Mouse (Mus musculus): ENCODE data around the gene Vmn1r87. TPM values are rescaled to one million over a fixed set of nuclear protein-coding genes. Genes with fewer than 3 reads are reported as not detected.

Gene Vmn1r87
- total and polyA plus RNA-seq, 3 experiments, result 0.60 TPM; not detected in 2

- no peaks in the 10 kb centered on the region for H3K4me1 ChIP-seq (ENCODE audit: insufficient read depth, low read depth, low read length)
- no peak within 1 kb of the TSS for H3K4me3 ChIP-seq (ENCODE audit: low read depth, low read length)
- ATAC-seq (ENCODE audit: extremely low read depth, insufficient number of reproducible peaks, low FRiP score, poor library complexity, severe bottlenecking), result no peak
- no peaks in the 10 kb centered on the region; the same call in 1 of the 2 replicates for H3K27me3 ChIP-seq (ENCODE audit: insufficient read depth, low read length)
- H3K36me3 ChIP-seq (replicated peaks), result no peaks in the 10 kb centered on the region
- no peaks in the 10 kb centered on the region for H3K9me3 ChIP-seq (replicated peaks)
- TF ChIP-seq GATA2 (IDR thresholded peaks at IDR 0.05; ENCODE audit: borderline replicate concordance, low read depth, low read length) (no peak), GATA1 (IDR thresholded peaks at IDR 0.05; ENCODE audit: borderline replicate concordance, low read length) (no peak), POLR2AphosphoS5 (IDR thresholded peaks at IDR 0.05; ENCODE audit: insufficient replicate concordance, low read depth, low read length) (no peak), TAL1 (conservative IDR thresholded peaks at IDR 0.05; ENCODE audit: low read depth, low read length) (no peak), CTCF (IDR thresholded peaks at IDR 0.05; ENCODE audit: low read depth, low read length) (no peak)
- DNase-seq (ENCODE audit: low spot score), result no peak
Measured at GRCm38 (mm10) chr7:13095073-13095472, 44.9 kb downstream of the Vmn1r87 start, which contains the start of gene Vmn1r85. Vmn1r85 (minus strand) TSS chr7:13095173.

Other genes with a start within 250 kb of the Vmn1r87 start
- 23.9 and 25.0 TPM in 2 replicates for gene Zscan22, start 242.3 kb downstream of the Vmn1r87 start, total RNA-seq (2014; fragmentation: Nextera tagmentation)
- gene Zscan22, start 242.3 kb downstream of the Vmn1r87 start, total RNA-seq (2017), result 4.1 and 4.5 TPM in 2 replicates
- 2.8 and 3.5 TPM in 2 replicates for gene Zscan22, start 242.3 kb downstream of the Vmn1r87 start, polyA plus RNA-seq (2012)
- 1,720 and 1,839 TPM in 2 replicates for gene Rps5, start 217.9 kb downstream of the Vmn1r87 start, total RNA-seq (2014; fragmentation: Nextera tagmentation)
- 880 and 1,074 TPM in 2 replicates for gene Rps5, start 217.9 kb downstream of the Vmn1r87 start, total RNA-seq (2017)
- gene Rps5, start 217.9 kb downstream of the Vmn1r87 start, polyA plus RNA-seq (2012), result 1,806 and 2,694 TPM in 2 replicates
- gene Rnf225, start 212.7 kb downstream of the Vmn1r87 start, total RNA-seq (2014; fragmentation: Nextera tagmentation), result 0.29 and 0.98 TPM in 2 replicates
- gene Rnf225, start 212.7 kb downstream of the Vmn1r87 start, total RNA-seq (2017), result 0.76 and 0.81 TPM in 2 replicates
- 1.0 and 1.3 TPM in 2 replicates for gene Rnf225, start 212.7 kb downstream of the Vmn1r87 start, polyA plus RNA-seq (2012)
- 3.7 and 5.9 TPM in 2 replicates for gene Zfp324, start 174.3 kb downstream of the Vmn1r87 start, total RNA-seq (2014; fragmentation: Nextera tagmentation)
- gene Zfp324, start 174.3 kb downstream of the Vmn1r87 start, total RNA-seq (2017), result 6.2 and 7.0 TPM in 2 replicates
- 2.4 and 2.7 TPM in 2 replicates for gene Zfp324, start 174.3 kb downstream of the Vmn1r87 start, polyA plus RNA-seq (2012)
- 5.9 and 6.1 TPM in 2 replicates for gene Zfp446, start 162.3 kb downstream of the Vmn1r87 start, total RNA-seq (2014; fragmentation: Nextera tagmentation)
- gene Zfp446, start 162.3 kb downstream of the Vmn1r87 start, total RNA-seq (2017), result 3.7 and 4.0 TPM in 2 replicates
- 4.1 and 4.6 TPM in 2 replicates for gene Zfp446, start 162.3 kb downstream of the Vmn1r87 start, polyA plus RNA-seq (2012)
- gene Slc27a5, start 142.0 kb downstream of the Vmn1r87 start, total RNA-seq (2014; fragmentation: Nextera tagmentation), result not detected in 2 replicates
- gene Slc27a5, start 142.0 kb downstream of the Vmn1r87 start, total RNA-seq (2017), result 0.12 and 0.22 TPM in 2 replicates
- gene Slc27a5, start 142.0 kb downstream of the Vmn1r87 start, polyA plus RNA-seq (2012), result not detected in 2 replicates
- gene Trim28, start 141.0 kb downstream of the Vmn1r87 start, total RNA-seq (2014; fragmentation: Nextera tagmentation), result 324 and 384 TPM in 2 replicates
- 506 and 524 TPM in 2 replicates for gene Trim28, start 141.0 kb downstream of the Vmn1r87 start, total RNA-seq (2017)
- gene Trim28, start 141.0 kb downstream of the Vmn1r87 start, polyA plus RNA-seq (2012), result 193 and 221 TPM in 2 replicates
- 9.6 and 12.6 TPM in 2 replicates for gene Zbtb45, start 130.1 kb downstream of the Vmn1r87 start, total RNA-seq (2014; fragmentation: Nextera tagmentation)
- gene Zbtb45, start 130.1 kb downstream of the Vmn1r87 start, total RNA-seq (2017), result 8.7 and 9.0 TPM in 2 replicates
- 99.1 and 126 TPM in 2 replicates for gene Zbtb45, start 130.1 kb downstream of the Vmn1r87 start, polyA plus RNA-seq (2012)
- gene Chmp2a, start 105.3 kb downstream of the Vmn1r87 start, total RNA-seq (2014; fragmentation: Nextera tagmentation), result 148 and 163 TPM in 2 replicates
- 178 and 188 TPM in 2 replicates for gene Chmp2a, start 105.3 kb downstream of the Vmn1r87 start, total RNA-seq (2017)
- gene Chmp2a, start 105.3 kb downstream of the Vmn1r87 start, polyA plus RNA-seq (2012), result 141 and 289 TPM in 2 replicates
- gene Ube2m, start 101.9 kb downstream of the Vmn1r87 start, total RNA-seq (2014; fragmentation: Nextera tagmentation), result 250 and 290 TPM in 2 replicates
- 151 and 162 TPM in 2 replicates for gene Ube2m, start 101.9 kb downstream of the Vmn1r87 start, total RNA-seq (2017)
- gene Ube2m, start 101.9 kb downstream of the Vmn1r87 start, polyA plus RNA-seq (2012), result 150 and 170 TPM in 2 replicates
- gene Mzf1, start 85.4 kb downstream of the Vmn1r87 start, total RNA-seq (2014; fragmentation: Nextera tagmentation), result not detected in 2 replicates
- 0.17 and 0.22 TPM in 2 replicates for gene Mzf1, start 85.4 kb downstream of the Vmn1r87 start, total RNA-seq (2017)
- 0.07 and 0.11 TPM in 2 replicates for gene Mzf1, start 85.4 kb downstream of the Vmn1r87 start, polyA plus RNA-seq (2012)
- gene Vmn1r85, start 45.0 kb downstream of the Vmn1r87 start, total RNA-seq (2014; fragmentation: Nextera tagmentation), result not detected in 2 replicates
- under 0.01 and 0.44 TPM in 2 replicates for gene Vmn1r85, start 45.0 kb downstream of the Vmn1r87 start, total RNA-seq (2017)
- not detected in 2 replicates for gene Vmn1r85, start 45.0 kb downstream of the Vmn1r87 start, polyA plus RNA-seq (2012)
- not detected in 2 replicates for gene Vmn1r86, start 20.2 kb downstream of the Vmn1r87 start, total RNA-seq (2014; fragmentation: Nextera tagmentation)
- gene Vmn1r86, start 20.2 kb downstream of the Vmn1r87 start, total RNA-seq (2017), result 0.06 and 0.11 TPM in 2 replicates
- not detected in 2 replicates for gene Vmn1r86, start 20.2 kb downstream of the Vmn1r87 start, polyA plus RNA-seq (2012)
- not detected in 2 replicates for gene Vmn1r88, start 19.4 kb upstream of the Vmn1r87 start, total RNA-seq (2014; fragmentation: Nextera tagmentation)
- gene Vmn1r88, start 19.4 kb upstream of the Vmn1r87 start, total RNA-seq (2017), result 0.06 and 0.22 TPM in 2 replicates
- gene Vmn1r88, start 19.4 kb upstream of the Vmn1r87 start, polyA plus RNA-seq (2012), result not detected in 2 replicates
- not detected in 2 replicates for gene Vmn1r89, start 72.9 kb upstream of the Vmn1r87 start, total RNA-seq (2014; fragmentation: Nextera tagmentation)
- 0.27 TPM in 1 of 2 replicates, not detected in the other for gene Vmn1r89, start 72.9 kb upstream of the Vmn1r87 start, total RNA-seq (2017)
- gene Vmn1r89, start 72.9 kb upstream of the Vmn1r87 start, polyA plus RNA-seq (2012), result not detected in 2 replicates
- 143 and 159 TPM in 2 replicates for gene Lig1, start 137.1 kb upstream of the Vmn1r87 start, total RNA-seq (2014; fragmentation: Nextera tagmentation)
- 49.3 and 66.8 TPM in 2 replicates for gene Lig1, start 137.1 kb upstream of the Vmn1r87 start, total RNA-seq (2017)
- 72.8 and 89.3 TPM in 2 replicates for gene Lig1, start 137.1 kb upstream of the Vmn1r87 start, polyA plus RNA-seq (2012)
- gene Zswim9, start 138.6 kb upstream of the Vmn1r87 start, total RNA-seq (2014; fragmentation: Nextera tagmentation), result 9.8 and 15.7 TPM in 2 replicates
- gene Zswim9, start 138.6 kb upstream of the Vmn1r87 start, total RNA-seq (2017), result 8.7 and 9.7 TPM in 2 replicates
- 1.8 and 2.4 TPM in 2 replicates for gene Zswim9, start 138.6 kb upstream of the Vmn1r87 start, polyA plus RNA-seq (2012)
- gene Pla2g4c, start 184.5 kb upstream of the Vmn1r87 start, total RNA-seq (2014; fragmentation: Nextera tagmentation), result 0.23 and 1.0 TPM in 2 replicates
- 0.64 and 0.93 TPM in 2 replicates for gene Pla2g4c, start 184.5 kb upstream of the Vmn1r87 start, total RNA-seq (2017)
- 0.03 TPM in 1 of 2 replicates, not detected in the other for gene Pla2g4c, start 184.5 kb upstream of the Vmn1r87 start, polyA plus RNA-seq (2012)

Data from G1E (cell line).